Mouse (Mus musculus) kidney, embryonic 14.5 days (tissue): ENCODE data around the gene Babam1. TPM values are rescaled to one million over a fixed set of nuclear protein-coding genes. Genes with fewer than 3 reads are reported as not detected.

ENCODE experiments used
- ATAC-seq: fragments of 200-750 bp; cut with Nextera tagmentation; 2 replicates; pipeline ENCODE4 v1.8.0; 2017; ENCODE audit warnings: moderate number of reproducible peaks, mild to moderate bottlenecking, moderate TSS enrichment, moderate library complexity; ENCODE audit not compliant: low FRiP score, low TSS enrichment
- H3K27ac ChIP-seq: fragments of 300-500 bp; sonication (generic); 2 replicates; pipeline ENCODE4 v1.5.1; 2014; ENCODE audit warnings: low read depth, mild to moderate bottlenecking, low read length, moderate library complexity, mixed read lengths
- H3K27me3 ChIP-seq: fragments of 300-500 bp; sonication (generic); 2 replicates; pipeline ENCODE4 v1.6.1; 2014; ENCODE audit warnings: mild to moderate bottlenecking, low read length; ENCODE audit not compliant: control insufficient read depth, insufficient read depth
- H3K36me3 ChIP-seq: fragments of 300-500 bp; sonication (generic); 2 replicates; pipeline ENCODE4 v1.6.1; 2014; ENCODE audit warnings: low read length, mixed read lengths; ENCODE audit not compliant: control insufficient read depth, insufficient read depth
- H3K4me1 ChIP-seq: fragments of 300-500 bp; sonication (generic); 2 replicates; pipeline ENCODE4 v1.6.1; 2014; ENCODE audit warnings: low read length, mixed read lengths; ENCODE audit not compliant: control insufficient read depth, insufficient read depth
- H3K4me2 ChIP-seq: fragments of 300-500 bp; sonication (generic); replicated peaks from 2 replicates; pipeline ENCODE4 v1.6.1; 2014; ENCODE audit warnings: low read depth, mild to moderate bottlenecking, low read length
- H3K4me3 ChIP-seq: fragments of 300-500 bp; sonication (generic); 2 replicates; pipeline ENCODE4 v1.5.1; 2014; ENCODE audit warnings: mild to moderate bottlenecking, low read length
- H3K9ac ChIP-seq: fragments of 300-500 bp; sonication (generic); 2 replicates; pipeline ENCODE4 v1.6.1; 2014; ENCODE audit warnings: low read depth, mild to moderate bottlenecking, low read length, moderate library complexity
- H3K9me3 ChIP-seq: fragments of 300-500 bp; sonication (generic); 2 replicates; pipeline ENCODE4 v1.6.1; 2016; ENCODE audit warnings: low read length; ENCODE audit not compliant: control insufficient read depth
- WGBS: fragments of 180-500 bp; shearing (Covaris S2); extraction: QIAGEN DNeasy Blood & Tissue Kit; methylation state at CpG from one replicate; pipeline ENCODE4 v1.1.7; 2014; 5-methylcytosine and 5-hydroxymethylcytosine counted together
- polyA plus RNA-seq: library from polyadenylated mRNA; unstranded; fragments of >200 nt; fragmentation: Nextera tagmentation; extraction: Ambion mirVana; gene quantifications from 2 replicates; pipeline ENCODE4 v1.2.1, GENCODE M21; 2014

Gene Babam1
- polyA plus RNA-seq, 1 experiment from 2014 or later: 125 TPM

DNA sequence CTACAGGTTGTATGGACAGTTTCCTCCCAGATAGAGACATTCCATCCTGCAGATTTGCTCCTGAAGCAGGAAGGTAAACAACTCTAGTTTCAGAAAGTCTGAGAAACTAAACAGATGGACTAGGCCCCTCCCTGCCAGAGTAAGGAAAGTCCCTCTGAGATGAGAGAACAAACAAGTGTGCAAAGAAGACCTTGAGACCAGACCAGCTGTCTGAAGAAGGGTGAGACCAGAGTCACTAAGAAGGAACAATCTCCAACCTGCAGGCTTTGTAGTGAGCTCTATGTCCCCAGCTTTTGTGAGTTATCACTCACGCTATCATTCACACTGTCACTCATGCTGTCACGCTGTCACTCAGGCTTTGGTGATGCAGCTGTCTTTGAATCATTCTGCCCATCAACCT lies 5.0 kb upstream of the Babam1 start:
- H3K9me3 ChIP-seq: no peaks in the 10 kb centered on the region
- 91% methylated on average over 2 of the region's 2 CpGs for WGBS
- H3K36me3 ChIP-seq: no peaks in the 10 kb centered on the region
- no peak overlapping the region for H3K4me2 ChIP-seq
- no peak for ATAC-seq
- no peak overlapping the region for H3K9ac ChIP-seq
- no peak overlapping the region for H3K4me3 ChIP-seq
- no peaks in the 10 kb centered on the region for H3K4me1 ChIP-seq
- H3K27me3 ChIP-seq: no peaks in the 10 kb centered on the region
- H3K27ac ChIP-seq: no peak overlapping the region

DNA sequence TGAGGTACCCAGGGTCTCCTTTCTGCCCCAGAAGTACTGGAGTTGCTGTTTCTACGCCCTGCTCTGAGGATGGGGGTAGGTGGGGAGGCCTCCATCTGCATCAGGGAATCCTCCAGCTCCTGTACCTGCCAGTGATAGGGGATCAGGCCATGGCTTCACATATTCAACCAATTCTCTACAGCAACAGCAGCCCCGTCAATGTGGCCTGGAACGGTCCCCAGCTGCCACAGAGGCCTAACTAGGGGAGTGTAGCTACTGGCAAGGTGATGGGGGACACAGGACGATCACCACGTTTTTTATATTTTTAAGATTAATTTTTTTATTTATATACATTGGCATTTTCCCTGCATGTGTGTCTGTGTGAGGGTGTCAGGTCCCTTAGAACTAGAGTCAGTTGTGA lies 4.3 kb upstream of the Babam1 start:
- H3K27ac ChIP-seq: no peak overlapping the region
- 80% methylated on average over 5 of the region's 5 CpGs for WGBS
- no peak for ATAC-seq
- peaks cover 1% of the 10 kb centered on the region; the same call in 1 of the 2 replicates for H3K4me1 ChIP-seq
- no peak overlapping the region for H3K4me3 ChIP-seq
- H3K4me2 ChIP-seq: no peak overlapping the region
- no peak overlapping the region for H3K9ac ChIP-seq
- H3K27me3 ChIP-seq: no peaks in the 10 kb centered on the region
- H3K36me3 ChIP-seq: no peaks in the 10 kb centered on the region
- no peaks in the 10 kb centered on the region for H3K9me3 ChIP-seq

DNA sequence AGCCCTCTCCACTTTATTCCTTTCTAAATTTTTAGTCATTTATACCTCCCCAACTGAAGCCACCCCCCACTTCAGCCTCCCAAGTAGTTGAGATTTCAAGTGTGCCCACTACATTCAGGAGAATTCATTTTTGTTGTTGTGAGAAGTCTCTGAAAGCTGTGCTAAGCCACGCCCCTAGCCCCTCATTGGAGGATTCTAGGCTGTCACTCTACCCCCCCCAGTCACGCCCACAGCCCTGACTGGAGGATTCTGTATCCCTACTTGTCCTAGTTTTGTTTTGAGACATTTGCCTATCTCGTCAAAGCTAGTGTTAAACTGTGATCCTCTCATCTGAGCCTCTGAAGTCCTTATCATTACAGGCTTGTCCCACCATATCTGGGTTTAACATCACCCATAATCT lies 3.8 kb upstream of the Babam1 start:
- Histone ChIP-seq H3K9me3 (no peaks in the 10 kb centered on the region), H3K27me3 (no peaks in the 10 kb centered on the region), H3K4me2 (no peak overlapping the region), H3K36me3 (no peaks in the 10 kb centered on the region), H3K9ac (no peak overlapping the region), H3K27ac (no peak overlapping the region), H3K4me3 (peak overlapping the region; percentile 7; the same call in 1 of the 2 replicates), H3K4me1 (peaks cover 6% of the 10 kb centered on the region; the same call in 1 of the 2 replicates)
- 12% methylated on average over 3 of the region's 3 CpGs for WGBS
- ATAC-seq: no peak

DNA sequence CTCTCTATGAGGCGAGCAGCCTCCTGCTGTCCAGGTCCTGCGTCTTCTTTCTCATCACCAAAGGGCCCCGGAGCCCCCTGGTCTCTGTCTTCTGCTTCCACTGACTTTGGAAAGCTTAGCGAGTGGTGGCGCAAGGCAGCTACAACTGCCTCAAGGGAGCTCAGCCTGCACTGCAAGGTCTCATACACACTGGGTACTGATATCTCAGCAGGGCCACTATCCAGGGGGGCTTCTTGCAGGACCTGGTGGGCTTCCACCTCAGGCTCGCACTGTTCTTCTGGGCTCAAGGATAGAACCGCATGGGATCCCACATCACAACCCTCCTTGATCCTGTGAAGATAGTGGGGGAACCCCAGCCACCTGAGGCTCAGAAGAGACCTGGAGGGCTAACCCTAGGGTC lies 2.2 kb upstream of the Babam1 start:
- WGBS: 76% methylated on average over 7 of the region's 7 CpGs
- Histone ChIP-seq H3K27ac (no peak overlapping the region), H3K4me2 (peak overlapping the region; percentile 27)

DNA sequence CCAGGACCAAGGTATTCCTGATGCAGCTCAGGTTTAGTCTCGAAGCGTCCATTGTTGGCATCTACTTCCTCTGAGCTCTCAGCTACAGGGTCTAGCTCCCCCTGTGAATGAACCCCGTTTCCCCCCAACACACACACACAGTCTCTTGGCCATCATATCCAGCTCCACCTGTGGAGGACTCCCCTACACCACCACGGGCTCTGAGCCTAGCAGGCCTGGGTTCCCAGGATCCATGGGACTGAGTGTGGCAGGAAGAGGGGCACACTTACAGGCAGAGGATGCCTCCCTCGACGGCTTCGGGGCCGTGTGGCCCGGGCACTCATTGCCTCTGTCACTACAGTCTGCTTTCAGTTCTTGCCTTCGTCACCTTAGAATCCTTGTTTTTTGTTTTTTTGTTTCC lies 1.6 kb upstream of the Babam1 start:
- Histone ChIP-seq H3K9ac (no peak overlapping the region), H3K36me3 (peaks cover 18% of the 10 kb centered on the region), H3K27ac (peak overlapping the region; percentile 55; the same call in 1 of the 2 replicates), H3K9me3 (no peaks in the 10 kb centered on the region), H3K4me2 (peak overlapping the region; percentile 8; the same call in 1 of the 2 replicates), H3K27me3 (no peaks in the 10 kb centered on the region), H3K4me1 (peaks cover 6% of the 10 kb centered on the region; the same call in 1 of the 2 replicates), H3K4me3 (peak overlapping the region; percentile 12; the same call in 1 of the 2 replicates)
- ATAC-seq: no peak
- WGBS: 82% methylated on average over 10 of the region's 10 CpGs

More for the DNA sequence above, 2.2 kb upstream of the Babam1 start:
- Histone ChIP-seq H3K9ac (no peak overlapping the region), H3K4me3 (peak overlapping the region; percentile 12), H3K9me3 (no peaks in the 10 kb centered on the region), H3K36me3 (peaks cover 13% of the 10 kb centered on the region), H3K27me3 (no peaks in the 10 kb centered on the region), H3K4me1 (peaks cover 6% of the 10 kb centered on the region; the same call in 1 of the 2 replicates)
- no peak for ATAC-seq

DNA sequence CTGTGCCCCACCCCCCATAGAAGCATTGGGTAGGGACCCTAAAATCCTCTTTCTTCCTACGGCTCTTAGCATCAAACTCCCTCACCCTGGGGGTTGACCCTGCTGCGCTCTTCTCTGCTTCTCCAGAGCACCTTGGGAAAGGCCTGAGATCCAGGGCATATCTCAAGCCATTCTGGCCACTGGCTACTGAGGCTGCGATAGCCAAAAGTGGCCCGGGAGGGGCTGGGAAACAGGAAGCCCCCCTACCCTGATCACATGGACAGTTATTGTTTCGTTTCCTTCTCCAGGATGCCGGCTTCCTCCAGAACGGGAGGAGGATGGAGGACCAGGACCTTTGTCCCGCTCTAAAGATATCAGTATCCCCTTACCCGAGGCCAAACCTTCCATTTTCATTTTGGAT lies 1.0 kb upstream of the Babam1 start, which contains the start of gene Ushbp1:
Gene Ushbp1, minus strand, starts transcription at position 174 of the 400 bp plus-strand sequence.
- Histone ChIP-seq H3K9ac (peak within 1 kb of the TSS; percentile 78; the same call in 1 of the 2 replicates), H3K4me2 (peak within 1 kb of the TSS; percentile 43), H3K4me3 (peak within 1 kb of the TSS; percentile 77), H3K9me3 (no peaks in the 10 kb centered on the region), H3K27me3 (no peaks in the 10 kb centered on the region), H3K36me3 (peaks cover 21% of the 10 kb centered on the region), H3K4me1 (peaks cover 6% of the 10 kb centered on the region; the same call in 1 of the 2 replicates), H3K27ac (peak within 1 kb of the TSS; percentile 55)
- no peak for ATAC-seq
- 75% methylated on average over 9 of the region's 9 CpGs for WGBS

DNA sequence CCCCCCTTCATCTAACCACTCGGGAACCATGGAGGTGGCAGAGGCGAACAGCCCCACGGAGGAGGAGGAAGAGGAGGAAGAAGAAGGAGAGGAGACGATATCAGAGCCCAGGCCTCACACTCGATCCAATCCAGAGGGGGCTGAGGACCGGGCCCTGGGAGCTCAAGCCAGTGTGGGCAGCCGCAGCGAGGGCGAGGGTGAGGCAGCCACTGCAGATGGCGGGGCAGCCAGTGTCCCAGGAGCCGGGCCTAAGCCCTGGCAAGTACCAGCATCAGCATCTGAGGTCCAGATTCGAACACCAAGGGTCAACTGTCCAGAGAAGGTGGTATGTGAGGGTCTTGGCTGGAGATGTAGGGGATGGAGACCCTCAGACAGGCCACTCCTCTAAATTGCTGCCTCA lies 1.0 kb downstream of the Babam1 start:
- H3K9me3 ChIP-seq: no peaks in the 10 kb centered on the region
- WGBS: 85% methylated on average over 12 of the region's 12 CpGs
- H3K27ac ChIP-seq: no peak overlapping the region
- peak overlapping the region; percentile 89 for H3K4me2 ChIP-seq
- H3K4me1 ChIP-seq: peaks cover 6% of the 10 kb centered on the region; the same call in 1 of the 2 replicates
- H3K4me3 ChIP-seq: peak overlapping the region; percentile 77
- no peak for ATAC-seq
- H3K27me3 ChIP-seq: no peaks in the 10 kb centered on the region
- H3K9ac ChIP-seq: no peak overlapping the region
- H3K36me3 ChIP-seq: peaks cover 28% of the 10 kb centered on the region

DNA sequence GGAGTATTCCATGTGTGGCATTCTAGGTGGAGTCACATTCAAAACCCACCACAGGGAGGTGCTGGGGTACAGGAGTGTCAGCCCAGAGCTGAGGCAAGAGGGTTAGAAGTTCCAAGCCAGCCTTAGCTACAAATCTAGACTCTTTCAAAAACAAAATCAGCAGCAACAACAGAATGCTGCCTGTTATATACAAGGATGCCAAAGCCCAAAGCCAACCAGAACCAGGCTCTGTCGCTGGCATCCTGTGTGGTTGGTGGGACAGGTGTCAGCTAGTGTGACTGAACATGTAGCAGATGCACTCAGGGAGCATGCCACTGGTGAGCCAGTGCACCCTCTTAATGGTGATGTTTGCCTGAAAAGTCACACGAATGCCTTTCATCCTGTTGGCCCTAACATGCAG lies 4.2 kb downstream of the Babam1 start:
- 90% methylated on average over 2 of the region's 2 CpGs for WGBS
- peaks cover 31% of the 10 kb centered on the region for H3K36me3 ChIP-seq
- H3K4me1 ChIP-seq: peaks cover 13% of the 10 kb centered on the region; the same call in 1 of the 2 replicates
- no peak overlapping the region for H3K27ac ChIP-seq
- H3K9me3 ChIP-seq: no peaks in the 10 kb centered on the region
- no peak overlapping the region for H3K4me3 ChIP-seq
- no peak overlapping the region for H3K9ac ChIP-seq
- no peaks in the 10 kb centered on the region for H3K27me3 ChIP-seq
- no peak for ATAC-seq
- H3K4me2 ChIP-seq: no peak overlapping the region

DNA sequence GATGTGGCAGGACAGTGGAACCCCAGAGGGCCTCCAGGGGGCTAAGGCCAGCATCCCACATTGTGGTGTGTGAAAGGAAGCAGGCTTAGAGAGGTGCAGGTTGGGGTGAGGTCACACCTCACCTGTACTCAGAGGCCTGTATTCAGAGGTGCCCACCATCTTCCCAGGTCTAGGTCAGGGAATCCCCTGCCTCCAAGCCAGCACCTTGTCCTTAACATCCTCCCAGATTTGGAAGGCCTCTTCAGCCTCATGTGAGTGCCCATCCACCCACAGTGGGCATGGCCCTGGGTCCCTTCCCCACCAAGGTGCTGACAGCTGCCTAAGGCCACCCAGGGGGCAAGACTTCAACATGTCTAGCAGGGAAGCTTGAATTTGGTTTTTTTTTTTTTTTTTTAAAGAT lies 4.8 kb downstream of the Babam1 start:
- Histone ChIP-seq H3K27me3 (no peaks in the 10 kb centered on the region), H3K4me2 (no peak overlapping the region), H3K4me1 (peaks cover 13% of the 10 kb centered on the region; the same call in 1 of the 2 replicates), H3K36me3 (peaks cover 31% of the 10 kb centered on the region), H3K9me3 (no peaks in the 10 kb centered on the region), H3K27ac (no peak overlapping the region), H3K9ac (no peak overlapping the region), H3K4me3 (no peak overlapping the region)
- ATAC-seq: no peak
